ENCODE assay signal across 8 mouse cellular contexts in the genomic region with DNA sequence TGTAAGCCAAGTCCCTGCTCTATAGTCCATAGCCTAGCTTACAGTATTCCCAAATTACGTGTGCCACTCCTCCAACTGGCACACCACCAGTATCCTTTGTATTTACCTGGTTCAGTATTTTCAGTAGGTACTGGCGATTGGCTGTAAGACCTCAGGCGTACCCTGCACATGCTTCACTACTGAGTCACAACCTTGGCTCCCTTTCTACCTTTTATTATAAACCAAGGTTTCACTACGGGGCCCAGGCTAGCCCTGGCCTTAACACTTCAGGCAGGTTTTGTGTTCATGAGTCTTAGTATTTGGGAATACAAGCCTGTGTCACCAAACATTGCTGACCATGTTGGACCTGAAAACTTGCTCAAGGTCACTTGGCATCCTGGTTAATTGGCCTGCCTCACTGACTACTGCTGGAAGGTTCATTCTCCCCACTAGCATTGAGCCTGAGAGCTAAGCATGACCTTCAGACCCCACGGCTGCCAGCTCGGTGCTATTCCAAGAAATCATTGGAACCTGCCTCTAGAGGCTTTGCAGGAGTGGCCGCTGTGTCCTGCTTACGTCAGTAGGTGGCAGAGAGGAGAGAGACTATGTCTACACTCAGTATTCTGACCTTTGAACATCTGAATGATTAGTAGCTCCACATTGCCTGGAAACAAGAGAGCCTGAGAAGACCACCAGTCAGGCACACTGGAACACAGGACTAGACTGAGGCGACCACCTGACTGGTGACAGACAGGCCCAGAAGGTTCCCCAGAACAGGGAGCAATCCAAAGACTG.
A peak's percentile ranks its signal among the peaks of the same experiment; 100 is the strongest.
DNase-seq lines count a peak whose midpoint lies in the region; ATAC-seq lines count a peak whose summit lies in the region.

No protein-coding gene starts in this region.

- intact Hi-C loops in gastrocnemius, postnatal 14 days (cut with DNase I; ENCODE audit: low total_unique reads) = no loop called here

- WGBS in midbrain, embryonic 11.5 days = 77% methylated on average over 9 of the region's 9 CpGs
- 77% methylated on average over 9 of the region's 9 CpGs for WGBS in midbrain, embryonic 10.5 days

- no peaks in the 10 kb centered on the region for H3K27me3 ChIP-seq in midbrain, embryonic 11.5 days (ENCODE audit: control insufficient read depth, insufficient read depth, low read length)
- no peaks in the 10 kb centered on the region for H3K27me3 ChIP-seq in midbrain, embryonic 10.5 days (ENCODE audit: low read depth, poor library complexity, severe bottlenecking)

- no peak overlapping the region for H3K4me2 ChIP-seq in midbrain, embryonic 11.5 days

- H3K9ac ChIP-seq in midbrain, embryonic 11.5 days (ENCODE audit: low read length) = no peak overlapping the region

- no peak overlapping the region for H3K4me3 ChIP-seq in midbrain, embryonic 11.5 days (ENCODE audit: low read depth, low read length)
- H3K4me3 ChIP-seq in midbrain, embryonic 10.5 days = no peak overlapping the region

- H3K36me3 ChIP-seq in midbrain, embryonic 11.5 days (ENCODE audit: control insufficient read depth, insufficient read depth, low read length) = peaks cover 3% of the 10 kb centered on the region; the same call in 1 of the 2 replicates
- H3K36me3 ChIP-seq in midbrain, embryonic 10.5 days = peaks cover 24% of the 10 kb centered on the region

- DNase-seq in midbrain, embryonic 11.5 days (ENCODE audit: low spot score, missing footprints) = no peak
- DNase-seq in midbrain, embryonic 10.5 days (ENCODE audit: low spot score) = no peak
- peak; percentile 47 for DNase-seq in gastrocnemius, postnatal 14 days
- DNase-seq in kidney, adult 8-10 months = peak; percentile 60 to 71
- DNase-seq in skeletal muscle tissue, adult 2 months (ENCODE audit: low read depth, low spot score) = peak; percentile 64
- no peak for DNase-seq in T-cell, adult 2 months (ENCODE audit: low spot score)
- DNase-seq in left cerebral cortex, adult 8-10 months (ENCODE audit: low spot score in 2 of 2) = no peak
- DNase-seq in thymus, postnatal 4 days = no peak

- ATAC-seq in midbrain, embryonic 11.5 days (ENCODE audit: low FRiP score) = peak; percentile 23

- no peaks in the 10 kb centered on the region for H3K4me1 ChIP-seq in midbrain, embryonic 11.5 days (ENCODE audit: control insufficient read depth, insufficient read depth, low read length)
- no peaks in the 10 kb centered on the region for H3K4me1 ChIP-seq in midbrain, embryonic 10.5 days

- no peaks in the 10 kb centered on the region for H3K9me3 ChIP-seq in midbrain, embryonic 11.5 days (ENCODE audit: control insufficient read depth, low read length)
- H3K9me3 ChIP-seq in midbrain, embryonic 10.5 days (replicated peaks) = no peaks in the 10 kb centered on the region

- H3K27ac ChIP-seq in midbrain, embryonic 11.5 days (ENCODE audit: low read depth, low read length) = no peak overlapping the region
- no peak overlapping the region for H3K27ac ChIP-seq in midbrain, embryonic 10.5 days (replicated peaks)

Comparison
In these comparisons a context has a peak if more than half of its experiments do, and no peak if none do; other contexts are left out.
1. DNase-seq: peak in gastrocnemius, postnatal 14 days (single experiment), kidney, adult 8-10 months (2 of 2) and skeletal muscle tissue, adult 2 months (single experiment); none in midbrain, embryonic 11.5 days (single experiment), midbrain, embryonic 10.5 days (single experiment), T-cell, adult 2 months (single experiment), left cerebral cortex, adult 8-10 months (0 of 2) and thymus, postnatal 4 days (single experiment).